Mouse (Mus musculus): Measurements from ENCODE around the gene Mipol1.
"Not testable (repeated sequence)": the region's sequence is repeated elsewhere in the genome, so short reads cannot be mapped to it uniquely, and the experiment has no call there.

The Mipol1 gene

DNA sequence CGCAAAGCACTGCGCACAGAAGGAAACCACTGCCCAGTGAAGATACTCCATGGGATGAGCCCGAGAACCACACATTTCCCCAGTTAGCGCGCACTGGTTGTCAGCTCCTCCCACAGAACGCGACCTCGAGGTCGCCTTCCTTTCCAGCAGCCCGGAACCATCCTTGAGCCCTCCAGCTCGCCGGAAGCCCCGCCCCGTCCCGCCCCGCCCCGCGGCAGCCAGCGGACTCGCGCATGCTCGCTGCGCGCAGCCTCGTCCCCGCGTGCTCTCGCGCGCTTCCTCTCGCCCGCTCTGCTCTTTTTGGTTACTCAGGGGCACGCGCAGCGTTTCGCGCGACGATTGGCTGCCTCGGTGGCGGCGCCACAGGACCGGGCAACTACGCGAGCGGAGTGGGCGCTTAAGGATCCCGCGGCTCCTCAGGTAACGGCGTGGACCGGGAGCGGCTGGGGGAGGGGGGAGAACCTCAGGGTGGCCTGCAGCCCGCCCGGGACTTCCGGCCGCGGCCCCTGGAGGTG is at the start of gene Mipol1, which contains the start of gene Prps1l3:
TSS of gene Mipol1 (plus strand) at position 236 of the 515 bp plus-strand sequence.
TSS of gene Prps1l3 (plus strand) at position 221 of the 515 bp plus-strand sequence.
- peak; percentile 74 to 86 for DNase-seq (ENCODE audit: low spot score in 2 of 2)

DNA sequence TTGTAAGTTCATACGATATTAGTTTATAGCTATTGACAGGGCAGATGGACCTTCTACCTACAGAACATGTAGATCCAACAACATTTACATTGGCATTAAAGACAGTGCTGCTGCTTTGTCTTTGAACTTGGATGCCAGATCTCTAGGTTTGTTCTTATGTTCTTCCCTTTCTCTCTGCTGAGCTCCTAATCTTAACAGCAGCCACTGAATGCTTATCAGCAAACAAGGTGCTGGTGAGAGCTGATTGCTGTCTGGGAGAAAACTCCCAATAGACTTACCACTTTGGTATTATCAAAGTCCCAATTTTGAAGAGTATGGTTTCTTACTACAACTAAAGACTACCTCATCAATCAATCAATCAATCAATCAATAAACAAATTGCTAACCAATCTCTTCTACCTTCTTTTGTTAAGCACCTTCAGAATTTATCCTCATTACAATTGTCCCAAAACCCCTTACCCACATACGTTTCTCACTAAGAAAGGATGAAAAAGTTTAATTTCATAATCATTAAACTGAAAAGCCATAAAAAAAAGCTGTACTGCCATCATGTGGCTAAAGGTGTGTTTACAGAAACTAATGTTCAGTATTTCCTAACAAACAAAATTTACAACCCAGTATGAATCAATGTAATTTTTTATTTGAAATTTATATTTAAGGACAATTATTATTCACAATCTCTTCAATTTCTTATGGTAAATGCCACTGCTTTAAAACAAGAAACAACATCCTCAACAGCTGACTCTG is 45.7 kb upstream of the Mipol1 start:
- no peak for DNase-seq (ENCODE audit: low spot score in 2 of 2)

DNA sequence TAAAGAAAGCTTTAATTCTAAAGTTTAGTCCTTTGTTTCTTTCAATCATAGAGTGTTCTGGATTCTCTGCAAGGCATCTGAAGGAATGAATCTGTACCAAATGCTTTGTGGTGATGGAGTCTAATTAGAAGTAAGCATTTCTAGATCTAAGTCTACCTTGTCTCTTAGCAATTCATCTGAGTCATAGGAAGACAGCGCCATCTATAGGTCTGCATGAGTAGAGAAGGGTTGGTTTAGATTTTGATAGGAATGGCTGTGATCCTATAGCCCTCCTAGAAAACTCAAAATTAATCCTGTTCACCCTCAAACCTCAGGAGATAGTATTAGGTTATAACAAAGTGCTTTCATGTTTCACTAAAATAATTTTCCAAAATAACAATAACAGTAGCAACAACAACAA is 44.8 kb upstream of the Mipol1 start:
- DNase-seq (ENCODE audit: low spot score in 2 of 2), result no peak

DNA sequence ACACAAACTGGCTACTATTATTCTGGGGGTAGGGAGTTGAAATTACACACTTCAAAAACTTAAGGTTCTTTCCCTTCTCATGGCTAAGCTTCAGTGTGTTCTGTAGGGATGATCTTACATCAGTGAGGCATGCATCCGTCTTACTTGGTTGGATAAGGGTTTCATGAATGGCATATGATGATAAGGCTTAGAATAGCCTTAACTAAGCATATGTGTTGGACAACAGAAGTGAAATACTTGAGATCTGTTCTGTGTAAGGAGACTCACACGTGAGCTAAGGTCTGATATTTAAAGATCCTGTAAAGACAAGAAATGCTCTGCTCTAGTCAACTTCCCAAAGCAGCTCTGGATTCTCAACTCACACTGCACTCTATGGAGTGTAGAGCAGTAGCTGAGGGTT is 44.1 kb upstream of the Mipol1 start:
- DNase-seq (ENCODE audit: low spot score in 2 of 2), result no peak

DNA sequence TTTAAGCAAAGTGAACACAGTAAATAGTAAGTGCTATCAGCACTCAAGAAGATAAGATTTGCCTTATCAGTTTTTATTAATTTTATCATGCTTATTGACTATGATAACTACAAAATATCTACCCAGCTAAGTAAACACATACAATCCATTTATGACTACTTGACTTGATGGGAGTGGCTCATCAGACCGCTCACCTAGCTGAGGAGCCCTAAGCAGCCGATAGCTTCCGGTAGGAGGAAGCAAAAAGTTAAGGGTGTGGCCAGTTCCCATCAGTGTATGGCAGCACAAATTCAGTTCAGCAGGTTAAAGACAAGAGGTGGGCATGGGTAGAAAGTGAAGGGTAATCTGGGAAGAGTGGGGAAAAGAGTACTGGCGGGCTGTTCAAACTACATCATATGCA is 43.2 kb upstream of the Mipol1 start:
- no peak for DNase-seq (ENCODE audit: low spot score in 2 of 2)

DNA sequence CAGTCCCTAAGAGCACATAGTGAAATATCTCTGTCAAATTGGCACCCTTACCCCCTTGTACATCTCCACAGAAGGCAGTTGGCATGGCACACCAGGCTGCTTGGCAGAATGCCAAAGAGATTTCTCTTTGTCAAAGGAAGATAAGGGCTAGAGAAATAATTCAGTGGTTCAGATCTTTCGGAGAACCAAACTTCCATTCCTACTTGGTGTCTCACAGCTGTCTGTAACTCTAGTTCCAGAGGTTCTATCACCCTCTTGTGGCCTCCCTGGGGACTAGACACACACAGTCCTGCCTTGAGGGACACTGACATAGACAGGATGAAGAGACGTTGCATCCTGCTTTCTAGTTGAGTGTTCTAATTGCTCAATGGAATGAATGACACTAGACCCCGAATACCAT is 35.6 kb upstream of the Mipol1 start:
- DNase-seq (ENCODE audit: low spot score in 2 of 2), result no peak

DNA sequence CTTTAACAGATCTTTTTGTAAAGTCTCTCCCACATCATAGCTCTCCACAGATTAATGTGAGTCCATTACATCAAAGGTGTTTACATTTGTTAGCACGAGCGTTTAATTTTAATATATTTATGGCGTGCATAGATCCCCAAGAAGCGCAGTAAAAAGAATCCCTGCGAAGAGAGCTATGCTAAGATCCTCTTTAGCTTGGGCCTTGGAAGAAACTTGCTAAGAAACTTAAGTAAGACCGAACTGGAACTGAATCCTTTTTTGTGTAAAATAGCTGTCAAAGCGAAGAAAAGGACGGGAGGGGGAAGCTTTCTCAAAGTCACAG is 34.0 kb upstream of the Mipol1 start:
- no peak for DNase-seq (ENCODE audit: low spot score in 2 of 2)

DNA sequence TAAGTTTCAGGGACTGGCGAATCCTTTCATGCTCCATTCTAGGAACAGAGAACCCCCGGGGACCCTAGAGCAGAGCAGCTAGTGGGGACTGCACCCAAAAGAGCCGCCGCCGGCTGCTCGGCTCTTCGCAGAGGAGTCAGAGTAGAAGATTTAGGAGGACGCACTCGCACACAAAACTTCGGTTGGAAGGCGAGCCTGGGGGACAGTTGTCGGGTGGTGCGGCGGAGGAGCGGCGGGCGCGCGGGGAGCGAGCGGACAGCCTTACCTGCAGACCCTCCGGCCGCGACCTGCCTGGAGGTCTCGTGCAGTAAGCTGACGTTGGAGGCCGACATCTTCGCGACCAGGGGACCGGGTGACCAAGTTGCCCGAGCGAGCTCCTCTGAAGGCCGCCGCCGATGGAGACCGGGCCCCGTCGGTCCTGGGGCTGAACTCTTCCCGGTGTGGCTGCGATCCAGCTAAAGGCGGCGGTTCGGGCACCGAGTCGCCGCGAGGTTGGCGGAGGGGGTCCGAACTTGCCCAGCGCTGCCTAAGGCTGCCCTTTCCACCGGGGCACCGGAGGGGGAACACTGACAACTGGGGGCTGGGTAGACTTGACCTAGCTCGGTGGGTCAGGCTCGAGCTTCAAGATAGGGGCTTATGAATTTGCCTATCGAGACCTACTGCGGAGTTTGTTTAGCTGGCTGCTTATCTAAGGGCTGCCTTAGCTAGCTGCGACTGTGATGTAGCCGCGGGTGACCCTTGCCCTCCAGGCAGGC is 33.4 kb upstream of the Mipol1 start:
- DNase-seq (ENCODE audit: low spot score in 2 of 2), result peak; percentile 20 to 23

DNA sequence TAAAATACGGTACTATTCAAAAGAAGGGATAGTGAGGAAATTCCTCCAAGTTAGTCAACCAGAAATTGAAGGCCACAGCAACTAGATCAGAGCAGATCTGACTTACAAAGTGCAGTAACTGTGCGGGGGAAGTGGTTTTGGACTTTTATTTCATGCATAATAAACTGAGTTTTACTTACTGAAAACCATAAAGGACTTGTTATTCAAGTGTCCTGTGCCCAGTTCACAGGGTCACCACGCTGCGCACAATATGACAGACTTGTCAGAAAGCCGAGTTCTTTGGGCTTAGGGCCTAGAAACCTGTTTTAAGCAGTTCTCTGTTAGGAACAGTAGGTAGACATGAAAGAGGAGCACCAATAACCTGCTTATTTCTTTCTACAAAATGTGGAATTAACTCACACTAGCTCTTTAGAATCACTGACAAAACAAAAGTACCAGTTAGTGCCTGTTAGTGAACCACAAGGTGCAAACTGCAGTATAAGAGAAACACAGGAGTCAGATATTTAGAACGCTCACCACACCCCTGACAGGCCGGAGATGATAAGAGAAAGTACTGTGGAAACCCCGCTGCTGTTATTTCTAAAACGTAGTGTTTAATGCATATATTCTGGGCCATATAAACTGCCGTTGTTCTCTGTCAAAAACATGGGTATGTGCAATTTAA is 32.7 kb upstream of the Mipol1 start, which contains the start of gene Slc25a21:
TSS of gene Slc25a21 (minus strand) at position 110 of the 664 bp plus-strand sequence.
- DNase-seq (ENCODE audit: low spot score in 2 of 2), result no peak

DNA sequence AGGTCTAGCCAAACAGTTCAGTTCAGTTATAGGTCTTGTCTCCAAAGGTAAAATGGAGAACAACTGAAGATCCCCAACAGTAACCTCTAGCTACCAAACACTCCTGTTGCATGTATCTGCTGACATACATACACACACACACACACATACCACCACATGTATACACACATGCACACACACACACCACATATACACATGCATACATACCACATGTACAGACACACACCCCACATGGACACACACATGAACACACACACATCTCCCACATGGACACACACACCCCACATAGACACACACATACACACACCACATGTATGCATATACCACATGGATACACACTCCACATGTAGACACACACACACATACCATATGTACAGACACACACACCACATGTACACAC is 32.0 kb upstream of the Mipol1 start:
- no peak for DNase-seq (ENCODE audit: low spot score in 2 of 2)

DNA sequence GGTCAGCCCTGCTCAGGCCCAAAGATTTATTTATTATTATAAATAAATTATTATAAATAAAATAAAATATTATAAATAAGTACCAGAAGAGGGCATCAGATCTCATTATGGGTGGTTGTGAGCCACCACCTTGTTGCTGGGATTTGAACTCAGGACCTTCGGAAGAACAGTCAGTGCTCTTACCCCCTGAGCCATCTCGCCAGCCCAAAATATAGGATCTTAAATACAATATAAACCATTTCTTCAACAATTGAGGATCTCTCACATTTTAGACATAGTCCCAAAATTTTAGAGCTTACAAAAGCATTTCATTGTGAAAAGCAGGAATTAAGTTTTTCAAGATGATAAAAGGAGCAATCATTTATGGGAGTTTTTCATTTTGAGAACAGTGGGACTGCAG is 30.8 kb upstream of the Mipol1 start:
- DNase-seq (ENCODE audit: low spot score in 2 of 2), result no peak

DNA sequence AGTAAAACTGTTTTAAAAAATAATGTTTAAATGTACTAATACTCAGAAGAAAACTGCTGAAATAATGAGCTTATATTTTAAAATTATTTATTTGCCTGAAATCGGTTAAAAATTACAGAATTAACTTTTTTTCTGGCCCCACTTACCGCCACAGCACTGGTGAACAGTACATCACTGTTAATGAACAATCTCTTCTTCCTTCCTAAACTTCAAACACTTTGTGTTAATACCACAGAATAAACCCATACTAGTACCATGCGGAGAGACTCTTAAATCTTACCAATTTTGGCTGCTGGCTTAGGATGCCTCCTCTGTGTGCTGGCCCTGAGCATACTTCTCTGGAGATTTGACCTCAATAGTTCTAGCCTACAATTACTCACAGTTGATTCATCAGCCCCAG is 28.3 kb upstream of the Mipol1 start:
- DNase-seq (ENCODE audit: low spot score in 2 of 2), result no peak

DNA sequence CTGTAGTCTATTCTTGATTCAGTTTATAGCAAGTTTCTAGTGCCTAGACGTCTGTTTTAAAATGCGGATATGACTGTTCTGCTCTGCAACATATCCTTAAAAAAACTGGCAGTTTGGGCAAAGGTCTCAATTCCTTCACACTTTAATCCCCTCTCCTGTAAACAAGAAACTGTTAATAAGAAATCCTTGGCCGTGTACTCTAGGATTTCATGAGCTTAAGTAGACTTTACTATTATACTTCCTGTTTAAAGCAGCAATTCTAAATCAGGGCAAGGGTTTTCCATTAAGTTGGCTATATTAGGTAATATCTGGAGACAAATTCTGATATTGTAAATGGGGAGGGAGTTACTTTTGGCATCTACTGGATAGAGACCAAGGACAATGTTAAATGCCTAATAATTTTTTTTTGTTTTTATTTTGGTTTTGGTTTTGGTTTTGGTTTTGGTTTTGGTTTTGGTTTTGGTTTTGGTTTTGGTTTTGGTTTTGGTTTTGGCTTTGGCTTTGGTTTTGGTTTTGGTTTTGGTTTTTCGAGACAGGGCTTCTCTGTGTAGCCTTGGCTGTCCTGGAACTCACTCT is 25.9 kb upstream of the Mipol1 start:
- no peak for DNase-seq (ENCODE audit: low spot score in 2 of 2)

DNA sequence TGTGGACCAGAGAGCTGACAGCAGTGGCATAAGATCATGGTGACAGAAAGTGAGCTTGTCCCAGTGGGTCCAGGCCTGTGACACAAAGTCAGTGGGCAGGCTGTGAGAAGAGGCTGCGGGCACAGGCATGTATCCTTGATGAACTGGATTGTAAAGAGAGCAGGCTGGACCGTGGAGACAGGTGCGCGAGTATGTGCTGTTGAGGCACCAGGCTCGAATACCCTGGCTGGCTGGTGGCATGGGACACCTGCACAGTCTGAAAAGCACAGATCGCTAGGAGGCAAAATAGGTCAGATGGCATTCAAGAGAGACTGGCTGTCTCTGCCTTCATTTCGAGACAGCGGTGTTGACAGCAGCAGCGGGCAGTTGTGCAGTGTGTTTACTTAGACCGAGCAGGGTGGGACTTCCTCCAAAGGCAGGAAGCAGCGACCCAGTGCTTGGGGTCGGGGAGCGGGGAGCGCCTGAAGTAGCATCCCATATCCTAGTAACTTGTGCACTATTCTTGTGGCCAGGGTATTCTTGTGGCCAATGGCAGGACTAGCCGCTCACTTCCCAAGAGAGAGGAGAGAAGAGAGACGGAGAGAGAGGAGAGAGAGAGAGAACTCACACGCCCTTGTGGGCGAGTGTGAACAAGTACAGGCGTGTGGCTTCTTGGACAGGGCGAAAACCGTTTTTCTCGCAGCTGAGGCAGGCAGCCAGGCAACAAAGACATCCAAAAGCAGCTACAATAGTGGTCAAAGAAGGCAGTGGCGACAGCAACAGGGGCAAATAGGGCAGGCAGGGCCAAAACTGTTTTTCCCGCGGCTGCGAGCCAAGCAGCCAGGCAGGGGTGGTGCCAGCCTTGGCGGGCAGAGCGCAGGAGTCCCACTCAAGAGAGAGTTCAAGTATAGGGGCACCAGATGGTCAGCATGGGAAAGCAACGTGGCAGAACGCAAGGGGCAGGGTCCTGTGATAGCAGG is 18.6 kb upstream of the Mipol1 start:
- DNase-seq (ENCODE audit: low spot score in 2 of 2), result peak; percentile 39 to 49

DNA sequence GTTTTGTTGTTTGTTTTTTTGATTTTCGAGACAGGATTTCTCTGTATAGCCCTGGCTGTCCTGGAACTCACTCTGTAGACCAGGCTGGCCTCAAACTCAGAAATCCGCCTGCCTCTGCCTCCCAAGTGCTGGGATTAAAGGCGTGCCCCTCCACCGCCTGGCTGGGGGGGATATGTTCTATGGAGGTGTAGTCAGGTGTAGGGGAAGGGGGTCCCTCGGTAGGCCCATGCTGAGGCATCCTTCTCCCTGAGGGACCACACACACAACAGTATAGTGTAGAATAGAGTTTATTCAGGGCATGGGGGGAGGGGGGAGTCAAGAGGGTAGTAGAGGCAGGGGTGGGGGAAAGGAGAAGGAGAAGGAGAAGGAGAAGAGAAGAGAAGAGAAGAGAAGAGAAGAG is 17.8 kb upstream of the Mipol1 start:
- DNase-seq (ENCODE audit: low spot score in 2 of 2), result not testable (repeated sequence)

DNA sequence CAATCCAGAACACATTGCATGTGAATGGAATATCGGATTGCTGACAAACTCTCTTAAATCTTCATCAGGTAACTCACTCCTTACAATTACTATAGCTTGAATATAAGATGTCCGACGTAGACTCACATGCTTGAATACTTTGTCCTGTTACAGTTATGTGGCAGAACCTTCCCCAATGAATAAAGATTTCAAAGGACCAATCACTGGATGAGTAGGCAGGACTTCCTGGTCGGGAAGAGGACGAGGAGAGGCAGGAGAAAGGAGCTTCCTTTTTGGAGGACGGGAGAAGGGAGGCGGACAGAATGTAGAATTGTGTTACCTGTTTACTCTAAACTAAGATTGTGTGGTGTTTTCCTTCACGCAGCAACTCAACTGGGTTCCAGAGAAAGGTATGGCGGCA is 3.8 kb upstream of the Mipol1 start:
- no peak for DNase-seq (ENCODE audit: low spot score in 2 of 2)

DNA sequence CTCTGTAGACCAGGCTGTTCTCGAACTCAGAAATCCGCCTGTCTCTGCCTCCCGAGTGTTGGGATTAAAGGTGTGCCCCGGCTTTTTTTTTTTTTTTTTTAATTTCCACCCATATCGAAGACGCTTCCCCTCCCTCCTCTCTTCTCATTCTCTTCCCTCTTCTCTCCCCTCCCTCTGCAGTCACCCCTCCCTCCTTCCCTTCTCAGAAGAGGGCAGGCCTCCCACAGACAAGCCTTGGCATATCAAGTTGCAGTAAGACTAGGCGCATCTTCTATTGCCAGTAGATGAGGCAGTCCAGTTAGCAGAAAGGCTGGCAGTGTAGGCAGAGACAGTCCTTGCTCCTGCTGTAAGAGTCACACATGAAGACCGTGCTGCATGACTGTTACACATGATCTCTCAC is 2.5 kb upstream of the Mipol1 start:
- DNase-seq (ENCODE audit: low spot score in 2 of 2), result no peak

DNA sequence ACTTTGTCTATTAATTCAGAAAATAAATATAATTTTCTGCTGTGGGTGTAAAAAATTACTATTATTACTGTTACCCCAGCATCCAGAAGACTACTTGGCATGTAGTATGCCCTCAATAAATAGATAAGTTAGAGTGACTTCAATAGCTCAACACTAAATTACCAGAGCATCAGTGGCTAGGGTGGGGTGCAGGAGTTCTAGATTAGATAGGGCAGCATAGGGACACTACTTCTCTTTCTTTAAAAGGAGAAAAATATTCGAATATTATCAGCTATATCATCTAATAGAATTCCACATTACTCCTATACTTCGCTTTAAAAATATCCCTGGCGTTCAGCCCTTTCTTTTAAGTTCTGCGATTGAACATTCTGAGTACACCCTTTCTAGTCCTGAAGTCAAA is 524 bp upstream of the Mipol1 start:
- DNase-seq (ENCODE audit: low spot score in 2 of 2), result no peak

DNA sequence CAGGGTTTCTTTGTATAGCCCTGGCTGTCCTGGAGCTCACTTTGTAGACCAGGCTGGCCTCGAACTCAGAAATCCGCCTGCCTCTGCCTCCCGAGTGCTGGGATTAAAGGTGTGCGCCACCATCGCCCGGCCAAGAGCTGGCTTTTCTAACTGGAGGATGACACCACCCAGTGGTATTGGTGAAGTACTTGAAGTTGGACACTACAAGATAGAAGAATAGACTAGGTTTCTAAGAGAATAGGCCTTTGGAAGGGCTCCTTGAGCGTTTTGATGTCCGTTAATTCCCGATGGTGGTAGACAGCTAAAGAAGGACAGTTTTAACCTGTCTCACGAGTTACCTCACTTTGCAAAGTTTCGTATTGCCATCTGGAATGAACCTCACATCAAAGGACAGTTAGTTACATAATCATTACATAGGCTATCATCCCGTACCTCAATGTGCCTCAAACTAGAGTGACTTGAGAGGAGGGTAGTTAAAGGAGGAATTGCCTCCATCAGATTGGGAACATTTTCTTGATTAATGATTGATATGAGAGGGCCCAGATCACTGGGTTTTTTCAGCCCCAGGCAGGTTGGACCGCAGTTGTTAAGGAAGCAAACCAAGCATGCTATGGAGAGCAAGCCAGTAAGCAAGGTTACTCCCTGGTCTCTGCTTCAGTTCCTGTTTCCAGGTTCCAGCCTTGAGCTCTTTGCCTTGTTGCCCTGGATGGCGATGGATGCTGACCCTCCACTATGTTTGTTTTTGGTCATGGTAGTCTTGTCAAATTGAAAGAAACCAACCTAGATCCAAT is 1.1 kb downstream of the Mipol1 start:
- DNase-seq (ENCODE audit: low spot score in 2 of 2), result peak in 1 of 2 experiments; percentile 9

DNA sequence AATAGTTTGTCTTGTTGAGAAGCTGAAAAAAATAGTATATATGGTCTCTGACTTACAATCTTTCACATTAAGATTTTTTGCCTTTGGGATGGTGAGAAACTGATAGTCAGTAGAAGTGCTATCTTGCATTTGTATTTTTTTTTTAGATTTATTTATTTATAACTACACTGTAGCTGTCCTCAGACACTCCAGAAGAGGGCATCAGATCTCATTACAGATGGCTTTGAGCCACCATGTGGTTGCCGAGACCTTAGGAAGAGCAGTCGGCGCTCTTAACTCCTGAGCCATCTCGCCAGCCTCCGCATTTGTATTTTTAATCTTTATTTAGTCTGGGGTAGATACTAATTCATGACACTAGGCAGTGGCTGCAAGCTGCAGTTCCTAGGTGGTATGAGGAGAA is 3.2 kb downstream of the Mipol1 start:
- DNase-seq (ENCODE audit: low spot score in 2 of 2), result no peak

All from urinary bladder, postnatal 36 days (tissue).